Comparison of ENCODE assay signal across 19 mouse cellular contexts in the genomic region with DNA sequence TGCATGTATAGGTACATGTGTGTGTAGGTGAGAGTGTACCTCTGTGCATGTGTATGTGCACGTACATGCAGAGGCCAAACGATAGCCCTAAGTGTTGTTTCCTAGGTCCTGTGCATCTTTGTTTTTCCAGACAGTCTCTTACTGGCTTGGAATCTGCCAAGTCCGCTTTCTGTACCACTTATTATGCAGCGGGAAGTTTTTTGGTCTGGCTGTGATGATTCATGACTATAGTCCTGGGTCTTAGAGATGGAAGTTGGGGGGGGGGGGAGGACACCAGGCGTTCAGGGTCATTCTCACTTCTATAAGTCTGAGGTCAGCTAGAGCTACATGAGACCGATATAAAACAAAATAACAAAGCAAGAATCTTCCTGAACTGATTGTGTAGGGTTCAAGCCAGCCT.
A peak's percentile ranks its signal among the peaks of the same experiment; 100 is the strongest.
DNase-seq lines count a peak whose midpoint lies in the region; ATAC-seq and TF ChIP-seq lines count a peak whose summit lies in the region.
"Had no signal": no experiment of that assay in that cellular context is flagged by ENCODE, and none has a peak within 500 bp of the region (broad histone marks: within the 10 kb centered on the region; RNA-seq: fewer than 3 reads in every experiment).

No protein-coding gene starts in this region.

- H3K9me3 ChIP-seq in neural tube, embryonic 12.5 days, result no peaks in the 10 kb centered on the region
- no peaks in the 10 kb centered on the region for H3K9me3 ChIP-seq in forebrain, postnatal 0 days (ENCODE audit: low read length)
- no peaks in the 10 kb centered on the region for H3K9me3 ChIP-seq in hindbrain, postnatal 0 days (ENCODE audit: low read length)
- H3K9me3 ChIP-seq in kidney, embryonic 15.5 days (replicated peaks), result no peaks in the 10 kb centered on the region
- H3K9me3 ChIP-seq in heart, embryonic 10.5 days, result no peaks in the 10 kb centered on the region
- H3K9me3 ChIP-seq: heart, embryonic 12.5 days had no signal

- WGBS in neural tube, embryonic 12.5 days, result 83% methylated on average over 6 of the region's 6 CpGs
- 56% methylated on average over 6 of the region's 6 CpGs for WGBS in forebrain, postnatal 0 days
- WGBS in hindbrain, postnatal 0 days, result 54% methylated on average over 6 of the region's 6 CpGs
- 79% methylated on average over 6 of the region's 6 CpGs for WGBS in kidney, embryonic 15.5 days
- WGBS in heart, embryonic 10.5 days, result 85% methylated on average over 6 of the region's 6 CpGs

- TF ChIP-seq CTCF in forebrain, postnatal 0 days (IDR thresholded peaks at IDR 0.05; ENCODE audit: low read depth), result no peak
- no peak for TF ChIP-seq CTCF in hindbrain, postnatal 0 days (IDR thresholded peaks at IDR 0.05; ENCODE audit: low read depth)

- no peak for DNase-seq in neural tube, embryonic 10.5 days (ENCODE audit: extremely low spot score, low spot score)
- no peak for DNase-seq in forebrain, postnatal 0 days
- no peak for DNase-seq in hindbrain, postnatal 0 days (ENCODE audit: low spot score)
- no peak for DNase-seq in lung, postnatal 25 days (ENCODE audit: low spot score)
- DNase-seq in heart, embryonic 10.5 days (ENCODE audit: low spot score), result no peak
- DNase-seq: adrenal gland, postnatal 10 days; cerebellum, adult 8-10 months; gastrocnemius, postnatal 25 days; heart, postnatal 36 days; kidney, adult 8-10 months; liver; lung, adult 2 months; right cerebral cortex, postnatal 4 days; thymus, adult 2 months had no signal

- H3K36me3 ChIP-seq in neural tube, embryonic 12.5 days, result no peaks in the 10 kb centered on the region
- no peaks in the 10 kb centered on the region for H3K36me3 ChIP-seq in forebrain, postnatal 0 days (ENCODE audit: insufficient read depth)
- H3K36me3 ChIP-seq in hindbrain, postnatal 0 days (ENCODE audit: insufficient read depth, low read length), result no peaks in the 10 kb centered on the region
- 0 out of 2 replicates have a peak, but pooled peaks cover 8% of the 10 kb centered on the region for H3K36me3 ChIP-seq in kidney, embryonic 15.5 days
- H3K36me3 ChIP-seq in heart, embryonic 10.5 days, result no peaks in the 10 kb centered on the region
- H3K36me3 ChIP-seq: heart, embryonic 12.5 days had no signal

- no peaks in the 10 kb centered on the region for H3K27me3 ChIP-seq in neural tube, embryonic 12.5 days (replicated peaks)
- H3K27me3 ChIP-seq in forebrain, postnatal 0 days (ENCODE audit: insufficient read depth, low read length), result no peaks in the 10 kb centered on the region
- H3K27me3 ChIP-seq in hindbrain, postnatal 0 days (ENCODE audit: insufficient read depth, low read length), result no peaks in the 10 kb centered on the region
- H3K27me3 ChIP-seq in kidney, embryonic 15.5 days, result no peaks in the 10 kb centered on the region
- H3K27me3 ChIP-seq in heart, embryonic 10.5 days (ENCODE audit: insufficient read depth, poor library complexity, severe bottlenecking), result no peaks in the 10 kb centered on the region
- H3K27me3 ChIP-seq: heart, embryonic 12.5 days had no signal

- no peak overlapping the region for H3K9ac ChIP-seq in neural tube, embryonic 12.5 days
- H3K9ac ChIP-seq in forebrain, postnatal 0 days, result no peak overlapping the region
- H3K9ac ChIP-seq in hindbrain, postnatal 0 days (replicated peaks; ENCODE audit: low read length), result no peak overlapping the region
- H3K9ac ChIP-seq in kidney, embryonic 15.5 days, result no peak overlapping the region
- H3K9ac ChIP-seq: heart, embryonic 12.5 days had no signal

- no peak overlapping the region for H3K4me3 ChIP-seq in neural tube, embryonic 12.5 days
- H3K4me3 ChIP-seq in forebrain, postnatal 0 days (ENCODE audit: low read depth, low read length), result no peak overlapping the region
- no peak overlapping the region for H3K4me3 ChIP-seq in hindbrain, postnatal 0 days (ENCODE audit: low read length)
- H3K4me3 ChIP-seq in kidney, embryonic 15.5 days (replicated peaks), result no peak overlapping the region
- H3K4me3 ChIP-seq in heart, embryonic 10.5 days, result no peak overlapping the region
- H3K4me3 ChIP-seq: heart, embryonic 12.5 days had no signal

- H3K4me1 ChIP-seq in neural tube, embryonic 12.5 days, result peaks cover 19% of the 10 kb centered on the region
- peaks cover 22% of the 10 kb centered on the region for H3K4me1 ChIP-seq in forebrain, postnatal 0 days (ENCODE audit: insufficient read depth)
- peaks cover 23% of the 10 kb centered on the region for H3K4me1 ChIP-seq in hindbrain, postnatal 0 days (ENCODE audit: insufficient read depth, low read length)
- H3K4me1 ChIP-seq in kidney, embryonic 15.5 days, result 0 out of 2 replicates have a peak, but pooled peaks cover 5% of the 10 kb centered on the region
- H3K4me1 ChIP-seq in heart, embryonic 10.5 days, result no peaks in the 10 kb centered on the region

- H3K27ac ChIP-seq in neural tube, embryonic 12.5 days, result 0 out of 2 replicates have a peak overlapping the region, but pooled peaks have one; percentile 15
- H3K27ac ChIP-seq in forebrain, postnatal 0 days (ENCODE audit: low read depth, low read length), result peak overlapping the region; percentile 78; the same call in 1 of the 2 replicates
- H3K27ac ChIP-seq in hindbrain, postnatal 0 days, result peak overlapping the region; percentile 67; the same call in 1 of the 2 replicates
- H3K27ac ChIP-seq in kidney, embryonic 15.5 days, result no peak overlapping the region
- H3K27ac ChIP-seq in heart, embryonic 10.5 days, result no peak overlapping the region
- H3K27ac ChIP-seq: macrophage had no signal

- H3K4me2 ChIP-seq in neural tube, embryonic 12.5 days (replicated peaks), result no peak overlapping the region; the same call in 1 of the 2 replicates
- H3K4me2 ChIP-seq in forebrain, postnatal 0 days (ENCODE audit: low read depth), result no peak overlapping the region
- no peak overlapping the region for H3K4me2 ChIP-seq in hindbrain, postnatal 0 days (ENCODE audit: low read depth, low read length)
- H3K4me2 ChIP-seq in kidney, embryonic 15.5 days, result no peak overlapping the region
- H3K4me2 ChIP-seq: heart, embryonic 12.5 days had no signal

- no peak for ATAC-seq in neural tube, embryonic 12.5 days (ENCODE audit: low FRiP score, low read depth)
- ATAC-seq in forebrain, postnatal 0 days, result no peak
- ATAC-seq in hindbrain, postnatal 0 days, result no peak
- ATAC-seq in kidney, embryonic 15.5 days (replicated peaks; ENCODE audit: low FRiP score), result no peak
- ATAC-seq: CD4-positive, CD25-positive, alpha-beta regulatory T cell, adult 4 months had no signal

Comparison
In these comparisons a context has a peak if more than half of its experiments do, and no peak if none do; other contexts are left out.
1. H3K27ac ChIP-seq: peak in neural tube, embryonic 12.5 days (single experiment), forebrain, postnatal 0 days (single experiment) and hindbrain, postnatal 0 days (single experiment); none in kidney, embryonic 15.5 days (single experiment) and heart, embryonic 10.5 days (single experiment).